Mouse (Mus musculus) lung, embryonic 16.5 days (tissue): ENCODE measurements at regions not wholly inside any gene's neighbourhood (a gene's known extent, or its start where the extent isn't known, plus 50 kb on each side); places are given as distances from the start of the nearest gene placed in this dataset.

Source experiments
- ATAC-seq: fragments of 200-750 bp; cut with Nextera tagmentation; 2 replicates; pipeline ENCODE4 v1.8.0; 2017; ENCODE audit warnings: low read depth, mild to moderate bottlenecking, moderate library complexity
- H3K27ac ChIP-seq: fragments of 300-500 bp; sonication (generic); 2 replicates; pipeline ENCODE4 v1.5.1; 2014; ENCODE audit warnings: mild to moderate bottlenecking, control low read depth, low read length
- H3K27me3 ChIP-seq: fragments of 300-500 bp; sonication (generic); 2 replicates; pipeline ENCODE4 v1.6.1; 2014; ENCODE audit warnings: low read depth, low read length, mixed read lengths; ENCODE audit not compliant: control insufficient read depth, insufficient read depth
- H3K36me3 ChIP-seq: fragments of 300-500 bp; sonication (generic); 2 replicates; pipeline ENCODE4 v1.6.1; 2014; ENCODE audit warnings: low read length; ENCODE audit not compliant: control insufficient read depth, insufficient read depth
- H3K4me1 ChIP-seq: fragments of 300-500 bp; sonication (generic); replicated peaks from 2 replicates; pipeline ENCODE4 v1.6.1; 2014; ENCODE audit warnings: low read length, mixed read lengths; ENCODE audit not compliant: control insufficient read depth, insufficient read depth
- H3K4me2 ChIP-seq: fragments of 300-500 bp; sonication (generic); 2 replicates; pipeline ENCODE4 v1.6.1; 2014; ENCODE audit warnings: low read depth, low read length, control low read depth
- H3K4me3 ChIP-seq: fragments of 300-500 bp; sonication (generic); 2 replicates; pipeline ENCODE4 v1.5.1; 2014; ENCODE audit warnings: mild to moderate bottlenecking, low read length, control low read depth
- H3K9ac ChIP-seq: fragments of 300-500 bp; sonication (generic); 2 replicates; pipeline ENCODE4 v1.6.1; 2014; ENCODE audit warnings: low read length, control low read depth
- H3K9me3 ChIP-seq: fragments of 300-500 bp; sonication (generic); 2 replicates; pipeline ENCODE4 v1.6.1; 2016; ENCODE audit warnings: low read length; ENCODE audit not compliant: control insufficient read depth
- WGBS: fragments of 180-500 bp; shearing (Covaris S2); extraction: QIAGEN DNeasy Blood & Tissue Kit; methylation state at CpG from one replicate; pipeline ENCODE4 v1.1.7; 2014; 5-methylcytosine and 5-hydroxymethylcytosine counted together

GRCm38 (mm10) chr4:125265065-125265464 is 137.4 kb upstream of the Zc3h12a start:
- WGBS = 46% methylated on average over 7 of the region's 7 CpGs
- H3K4me3 ChIP-seq = no peak overlapping the region
- ATAC-seq = no peak
- no peak overlapping the region for H3K27ac ChIP-seq
- H3K9me3 ChIP-seq = no peaks in the 10 kb centered on the region
- H3K9ac ChIP-seq = no peak overlapping the region
- no peaks in the 10 kb centered on the region for H3K27me3 ChIP-seq
- H3K4me2 ChIP-seq = no peak overlapping the region
- no peaks in the 10 kb centered on the region for H3K36me3 ChIP-seq
- no peaks in the 10 kb centered on the region for H3K4me1 ChIP-seq

DNA sequence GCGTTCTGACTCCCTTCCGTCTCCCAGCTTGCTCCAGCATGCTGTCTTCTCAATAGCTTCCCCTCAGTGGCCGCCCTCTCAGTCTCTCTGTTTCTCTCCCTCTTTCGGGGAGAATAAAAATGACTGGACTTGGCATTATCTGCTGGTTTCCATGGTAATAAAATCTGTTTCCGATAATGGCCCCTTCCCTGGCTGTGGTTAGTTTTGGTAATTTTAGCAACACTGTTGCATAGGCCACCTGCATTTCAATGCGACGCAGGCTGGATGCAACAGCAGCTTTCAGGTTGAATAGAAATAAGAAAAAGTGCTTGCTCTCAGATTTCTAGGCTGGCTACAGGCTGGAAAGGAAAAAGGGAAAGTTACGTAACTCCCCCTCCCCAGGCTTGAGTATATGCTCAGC is 133.9 kb upstream of the Zc3h12a start:
- no peaks in the 10 kb centered on the region for H3K36me3 ChIP-seq
- no peak for ATAC-seq
- no peak overlapping the region for H3K4me3 ChIP-seq
- no peaks in the 10 kb centered on the region for H3K4me1 ChIP-seq
- no peak overlapping the region for H3K9ac ChIP-seq
- no peak overlapping the region for H3K27ac ChIP-seq
- 46% methylated on average over 8 of the region's 8 CpGs for WGBS
- no peak overlapping the region for H3K4me2 ChIP-seq
- H3K27me3 ChIP-seq = no peaks in the 10 kb centered on the region
- no peaks in the 10 kb centered on the region for H3K9me3 ChIP-seq

GRCm38 (mm10) chr4:125259306-125259705 is 131.7 kb upstream of the Zc3h12a start:
- no peak for ATAC-seq
- 37% methylated on average over 10 of the region's 10 CpGs for WGBS

DNA sequence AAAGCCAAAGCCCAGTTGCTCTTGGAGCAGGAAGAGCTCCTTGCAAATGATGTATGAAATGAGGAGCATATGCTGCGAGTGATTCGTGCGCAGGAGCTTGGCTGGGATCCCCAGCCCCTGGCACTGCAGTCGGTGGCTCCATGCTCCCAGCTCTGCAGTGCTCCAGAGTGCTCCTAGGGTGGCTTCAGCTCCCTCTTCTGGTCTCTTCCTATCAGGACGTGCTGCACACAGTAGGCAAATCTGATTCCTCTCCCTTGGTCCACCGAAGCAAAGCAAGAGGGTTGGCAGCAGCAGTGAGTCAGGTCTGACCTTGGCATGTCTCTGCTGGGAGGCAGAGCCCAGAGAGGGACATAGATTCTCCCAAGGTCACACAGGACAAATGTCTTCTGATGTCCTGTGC is 130.3 kb upstream of the Zc3h12a start:
- no peak overlapping the region for H3K4me3 ChIP-seq
- no peaks in the 10 kb centered on the region for H3K4me1 ChIP-seq
- no peak for ATAC-seq
- 50% methylated on average over 6 of the region's 6 CpGs for WGBS
- no peaks in the 10 kb centered on the region for H3K36me3 ChIP-seq
- no peaks in the 10 kb centered on the region for H3K27me3 ChIP-seq
- no peak overlapping the region for H3K4me2 ChIP-seq
- no peaks in the 10 kb centered on the region for H3K9me3 ChIP-seq
- H3K27ac ChIP-seq = no peak overlapping the region
- no peak overlapping the region for H3K9ac ChIP-seq

More at GRCm38 (mm10) chr4:125259306-125259705, 131.7 kb upstream of the Zc3h12a start:
- H3K4me3 ChIP-seq = no peak overlapping the region
- H3K36me3 ChIP-seq = no peaks in the 10 kb centered on the region
- no peak overlapping the region for H3K9ac ChIP-seq
- H3K4me1 ChIP-seq = no peaks in the 10 kb centered on the region
- no peaks in the 10 kb centered on the region for H3K27me3 ChIP-seq
- no peak overlapping the region for H3K4me2 ChIP-seq
- H3K27ac ChIP-seq = no peak overlapping the region
- H3K9me3 ChIP-seq = no peaks in the 10 kb centered on the region

- 63% methylated on average over 3 of the region's 3 CpGs for WGBS
Observed at GRCm38 (mm10) chr4:125253161-125253560, 125.5 kb upstream of the Zc3h12a start.

DNA sequence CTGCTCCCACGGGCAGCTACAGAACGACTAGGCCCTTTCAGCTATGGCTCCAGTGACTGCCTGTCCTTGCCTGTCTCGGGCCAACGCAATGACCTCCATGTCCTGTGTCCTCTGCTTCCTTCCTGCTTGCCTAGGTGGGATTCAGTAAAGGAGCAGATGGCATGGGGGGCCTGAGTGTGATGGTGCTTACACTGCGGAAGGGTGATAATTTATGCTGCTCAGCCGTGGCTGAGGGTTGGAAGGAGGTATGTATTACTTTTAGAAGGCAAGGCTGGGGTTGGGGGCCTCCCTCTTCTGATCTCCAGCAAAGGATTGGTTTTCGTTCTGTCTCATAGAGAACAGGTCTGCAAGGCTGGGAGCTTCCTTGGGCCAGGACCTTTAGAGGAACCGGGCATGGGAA is 124.6 kb upstream of the Zc3h12a start:
- no peak overlapping the region for H3K4me3 ChIP-seq
- H3K27ac ChIP-seq = no peak overlapping the region
- no peak for ATAC-seq
- WGBS = 50% methylated on average over 8 of the region's 8 CpGs
- no peaks in the 10 kb centered on the region for H3K4me1 ChIP-seq
- H3K4me2 ChIP-seq = no peak overlapping the region
- H3K9me3 ChIP-seq = no peaks in the 10 kb centered on the region
- H3K36me3 ChIP-seq = no peaks in the 10 kb centered on the region
- H3K9ac ChIP-seq = no peak overlapping the region
- no peaks in the 10 kb centered on the region for H3K27me3 ChIP-seq

More at GRCm38 (mm10) chr4:125253161-125253560, 125.5 kb upstream of the Zc3h12a start:
- no peak for ATAC-seq
- Histone ChIP-seq H3K4me1 (no peaks in the 10 kb centered on the region), H3K36me3 (no peaks in the 10 kb centered on the region), H3K27ac (no peak overlapping the region), H3K4me3 (no peak overlapping the region), H3K9ac (no peak overlapping the region), H3K27me3 (no peaks in the 10 kb centered on the region), H3K9me3 (no peaks in the 10 kb centered on the region), H3K4me2 (no peak overlapping the region)

DNA sequence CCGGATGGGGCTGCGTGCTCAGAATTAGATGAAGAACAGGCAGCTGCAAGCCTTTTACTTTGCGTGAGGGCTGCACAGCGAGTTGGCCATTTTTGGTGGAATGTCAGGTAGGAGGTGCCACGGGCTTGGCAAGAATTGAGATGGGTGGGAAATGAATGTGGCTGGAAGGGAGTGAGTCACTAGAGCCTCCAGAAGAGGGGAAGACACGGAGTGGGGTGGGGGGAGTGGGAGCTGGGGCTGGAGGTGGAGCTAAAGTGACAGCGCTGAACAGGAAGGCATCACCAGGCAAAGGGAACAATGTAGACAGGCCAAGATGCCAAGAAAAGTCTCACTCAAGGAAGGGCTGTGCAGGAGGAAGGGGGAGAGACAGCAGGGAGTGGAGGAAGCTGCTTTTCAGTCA is 121.4 kb upstream of the Zc3h12a start:
- Histone ChIP-seq H3K4me3 (no peak overlapping the region), H3K9me3 (no peaks in the 10 kb centered on the region), H3K27me3 (no peaks in the 10 kb centered on the region), H3K4me2 (no peak overlapping the region), H3K9ac (no peak overlapping the region), H3K4me1 (no peaks in the 10 kb centered on the region), H3K36me3 (no peaks in the 10 kb centered on the region), H3K27ac (no peak overlapping the region)
- 66% methylated on average over 7 of the region's 7 CpGs for WGBS
- ATAC-seq = no peak

- no peak overlapping the region for H3K9ac ChIP-seq
- no peaks in the 10 kb centered on the region for H3K4me1 ChIP-seq
- no peak for ATAC-seq
- H3K4me3 ChIP-seq = no peak overlapping the region
- H3K9me3 ChIP-seq = no peaks in the 10 kb centered on the region
- no peak overlapping the region for H3K27ac ChIP-seq
- 12% methylated on average over 5 of the region's 5 CpGs for WGBS
- no peak overlapping the region for H3K4me2 ChIP-seq
- no peaks in the 10 kb centered on the region for H3K27me3 ChIP-seq
- no peaks in the 10 kb centered on the region for H3K36me3 ChIP-seq
Observed at GRCm38 (mm10) chr4:125246171-125246570, 118.5 kb upstream of the Zc3h12a start.

- 44% methylated on average over 1 of the region's 1 CpGs for WGBS
- Histone ChIP-seq H3K9ac (no peak overlapping the region), H3K4me3 (no peak overlapping the region), H3K4me2 (no peak overlapping the region), H3K4me1 (no peaks in the 10 kb centered on the region), H3K27me3 (no peaks in the 10 kb centered on the region), H3K27ac (no peak overlapping the region), H3K9me3 (no peaks in the 10 kb centered on the region), H3K36me3 (no peaks in the 10 kb centered on the region)
- ATAC-seq = no peak
Observed at GRCm38 (mm10) chr4:125242512-125242911, 114.9 kb upstream of the Zc3h12a start.

- Histone ChIP-seq H3K36me3 (no peaks in the 10 kb centered on the region), H3K4me1 (no peaks in the 10 kb centered on the region), H3K9ac (no peak overlapping the region), H3K27me3 (no peaks in the 10 kb centered on the region), H3K4me3 (no peak overlapping the region), H3K9me3 (no peaks in the 10 kb centered on the region), H3K27ac (no peak overlapping the region), H3K4me2 (no peak overlapping the region)
- 25% methylated on average over 7 of the region's 7 CpGs for WGBS
- ATAC-seq = no peak
Observed at GRCm38 (mm10) chr4:125241577-125242262, 114.1 kb upstream of the Zc3h12a start.
